Mouse (Mus musculus) C3H10T1/2 (cell line): ENCODE results near the gene Olfr448. TPM values are rescaled to one million over a fixed set of nuclear protein-coding genes. Genes with fewer than 3 reads are reported as not detected.

Experiments used
- polyA plus RNA-seq, 2 experiments: library from polyadenylated mRNA; unstranded; fragments of >200 nt; fragmentation: generic; extraction: Trizol; gene quantifications; one replicate each; pipeline ENCODE4 v1.2.1; 2012; ENCODE audit warnings: missing spikeins in 2 of 2

Gene Olfr448
- not detected for polyA plus RNA-seq

GRCm38 (mm10) chr6:42890141-42890540, at the start of gene Olfr448:
TSS of gene Olfr448 (plus strand) at chr6:42890441.

GRCm38 (mm10) chr6:42908578-42908977, 18.3 kb downstream of the Olfr448 start, which contains the start of gene Olfr447:
TSS of gene Olfr447 (plus strand) at chr6:42908878.

GRCm38 (mm10) chr6:42921077-42921476, 30.8 kb downstream of the Olfr448 start, which contains the start of gene Olfr446:
TSS of gene Olfr446 (plus strand) at chr6:42921377.

Other genes with a start within 250 kb of the Olfr448 start
- 1 to 10 TPM in 1 of 2 experiments, under 1 TPM in 1; 0.14 to 1.3 TPM for gene Tcaf2, start 245.2 kb upstream of the Olfr448 start, polyA plus RNA-seq
- gene Tcaf1, start 180.4 kb upstream of the Olfr448 start, polyA plus RNA-seq, result 10 to 100 TPM in 1 of 2 experiments, 1 to 10 TPM in 1; 3.7 to 22.2 TPM
- gene Olfr453, start 151.1 kb upstream of the Olfr448 start, polyA plus RNA-seq, result not detected
- gene Olfr38, start 134.0 kb upstream of the Olfr448 start, polyA plus RNA-seq, result not detected
- not detected for gene Olfr452, start 105.3 kb upstream of the Olfr448 start, polyA plus RNA-seq
- not detected for gene Olfr450, start 78.5 kb upstream of the Olfr448 start, polyA plus RNA-seq
- gene Olfr449, start 56.1 kb upstream of the Olfr448 start, polyA plus RNA-seq, result not detected
- gene Olfr447, start 18.4 kb downstream of the Olfr448 start, polyA plus RNA-seq, result not detected
- gene Olfr446, start 30.9 kb downstream of the Olfr448 start, polyA plus RNA-seq, result not detected
- gene Olfr444, start 58.6 kb downstream of the Olfr448 start, polyA plus RNA-seq, result not detected
- not detected for gene Olfr441, start 215.9 kb downstream of the Olfr448 start, polyA plus RNA-seq